Mouse (Mus musculus) cerebellum, adult 9-11 months (tissue): ENCODE measurements around the gene Ddx60.

ENCODE experiments used
- DNase-seq: peaks from one replicate; pipeline ENCODE4 v3.0.0; 2022

Gene Ddx60

DNA sequence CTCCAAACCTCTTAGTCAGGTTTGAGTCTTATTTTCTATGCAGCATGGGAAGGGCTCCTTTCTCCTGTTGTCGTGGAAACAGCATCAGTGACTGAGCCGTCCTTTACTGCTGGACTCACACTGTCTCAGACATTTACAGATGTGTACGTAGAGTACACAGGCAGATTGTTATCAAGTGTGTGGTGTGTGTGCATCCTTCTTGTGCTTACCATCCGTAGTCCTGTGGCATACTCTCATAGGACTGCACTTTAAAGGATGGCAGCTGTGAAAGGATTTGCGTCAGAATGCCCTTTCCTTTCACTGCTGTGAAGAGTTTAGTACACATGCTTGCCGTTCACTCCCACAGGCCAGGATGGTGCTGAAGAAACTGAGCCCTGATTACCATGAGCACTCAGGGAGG lies 61.6 kb downstream of the Ddx60 start:
- no peak for DNase-seq

DNA sequence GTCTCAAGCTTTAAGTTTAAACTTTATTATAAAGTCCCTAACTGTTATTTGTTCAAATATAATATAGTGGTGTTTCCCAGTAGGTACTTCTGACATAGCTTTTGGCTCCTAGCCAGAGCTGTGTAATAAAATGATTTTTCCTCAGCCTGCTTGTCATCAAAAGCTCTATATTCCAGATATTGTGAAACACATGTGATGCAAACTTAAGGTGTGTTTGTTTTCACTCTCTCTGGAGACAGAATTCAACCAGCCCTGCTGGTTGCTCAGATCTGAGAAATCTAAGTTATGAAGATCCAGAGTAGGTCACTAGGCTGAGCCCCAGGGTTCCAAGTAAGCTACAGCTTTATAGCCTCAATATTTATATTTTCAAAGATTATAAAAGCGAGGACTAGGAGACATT lies 64.9 kb downstream of the Ddx60 start:
- DNase-seq = no peak

DNA sequence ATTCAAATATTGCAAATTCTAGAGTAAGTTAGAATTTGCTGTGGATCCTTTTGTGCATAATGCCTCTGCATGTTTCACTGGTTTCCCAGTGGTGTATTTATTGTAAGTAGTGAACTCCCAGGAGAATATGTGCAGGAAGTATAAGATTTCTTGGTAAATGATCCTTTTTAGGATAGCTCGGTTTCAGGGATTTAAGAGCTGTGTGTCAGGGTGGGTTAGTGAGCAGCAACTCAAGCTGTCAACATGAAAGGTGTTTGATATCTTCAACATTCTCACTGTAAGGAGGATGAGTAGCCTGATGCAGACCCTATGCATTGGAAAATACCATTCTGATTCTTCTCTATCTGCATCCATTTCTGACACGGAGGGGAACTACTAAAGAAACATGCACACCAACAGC lies 69.2 kb downstream of the Ddx60 start:
- no peak for DNase-seq

DNA sequence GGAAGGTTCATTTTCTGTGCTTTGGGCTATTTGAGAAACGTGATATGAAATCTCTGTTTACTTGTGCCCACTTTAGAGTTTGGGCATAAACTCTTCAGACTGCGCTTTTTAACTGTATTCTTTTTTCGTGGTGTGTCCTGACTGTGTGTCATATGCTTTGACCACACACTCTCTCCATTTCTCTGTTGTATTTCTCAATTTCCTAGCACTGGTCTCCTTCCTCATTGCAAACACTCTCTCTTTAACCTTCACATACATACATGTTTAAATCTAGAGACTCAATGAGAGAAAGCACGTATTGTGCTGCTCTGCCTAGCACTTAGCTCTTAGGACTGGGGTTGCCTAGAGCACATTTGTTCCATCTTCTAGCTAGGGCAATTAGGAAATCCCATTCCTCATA lies 86.3 kb downstream of the Ddx60 start:
- no peak for DNase-seq

DNA sequence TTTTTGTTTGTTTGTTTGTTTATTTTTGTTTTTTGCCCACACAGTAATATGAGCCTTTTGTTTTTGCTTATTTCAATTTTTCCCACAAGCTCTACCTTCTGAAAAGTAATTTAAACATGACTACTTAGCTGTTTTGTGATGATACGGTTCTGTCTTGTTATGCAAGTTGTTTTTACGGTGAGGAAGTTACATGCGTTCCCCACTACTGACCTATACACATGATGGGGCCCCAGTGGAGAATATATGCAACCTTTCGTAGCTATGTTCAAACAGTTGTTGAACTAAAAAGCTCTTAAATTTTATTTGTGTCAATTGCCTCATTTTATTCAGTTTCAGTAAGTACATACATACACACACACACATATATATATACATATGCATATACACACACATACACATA lies 86.7 kb downstream of the Ddx60 start:
- DNase-seq = no peak

DNA sequence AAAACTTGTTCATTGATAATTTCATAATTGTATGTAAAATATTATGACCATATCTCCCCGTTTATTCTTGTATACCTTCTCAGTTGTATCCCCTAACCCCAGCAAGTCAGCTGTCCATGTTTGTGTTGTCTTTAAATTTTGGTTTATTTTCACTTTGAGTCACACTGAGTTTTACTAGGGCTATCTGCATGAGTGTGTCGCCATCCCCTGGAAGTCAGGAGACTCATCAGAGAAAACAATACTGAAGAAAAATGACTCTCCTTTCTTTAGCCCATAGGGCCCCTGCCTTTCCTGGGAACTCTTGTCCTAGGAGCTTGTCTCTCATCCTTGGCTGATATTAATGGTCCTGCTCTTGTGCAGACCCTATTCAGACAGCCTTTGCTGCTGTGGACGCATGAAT lies 106.5 kb downstream of the Ddx60 start:
- no peak for DNase-seq

DNA sequence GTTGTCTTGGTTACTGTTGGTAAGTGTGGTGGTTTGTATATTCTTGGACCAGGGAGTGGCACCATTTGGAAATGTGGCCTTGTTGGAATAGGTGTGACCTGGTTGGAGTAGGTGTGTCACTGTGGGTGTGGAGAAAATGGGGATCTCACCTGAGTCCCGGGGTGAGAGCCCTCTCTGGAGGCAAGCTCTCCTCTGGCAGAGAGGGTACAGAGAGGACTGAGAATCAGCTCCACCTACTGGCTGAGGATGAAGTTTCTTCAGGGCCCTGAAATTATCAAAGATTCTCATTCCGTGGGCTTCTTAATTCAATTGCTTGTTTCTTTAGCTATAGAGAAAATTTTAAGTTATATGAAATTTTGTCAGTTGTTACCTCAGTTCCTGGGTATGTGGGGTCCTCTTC lies 118.9 kb downstream of the Ddx60 start:
- DNase-seq = no peak

DNA sequence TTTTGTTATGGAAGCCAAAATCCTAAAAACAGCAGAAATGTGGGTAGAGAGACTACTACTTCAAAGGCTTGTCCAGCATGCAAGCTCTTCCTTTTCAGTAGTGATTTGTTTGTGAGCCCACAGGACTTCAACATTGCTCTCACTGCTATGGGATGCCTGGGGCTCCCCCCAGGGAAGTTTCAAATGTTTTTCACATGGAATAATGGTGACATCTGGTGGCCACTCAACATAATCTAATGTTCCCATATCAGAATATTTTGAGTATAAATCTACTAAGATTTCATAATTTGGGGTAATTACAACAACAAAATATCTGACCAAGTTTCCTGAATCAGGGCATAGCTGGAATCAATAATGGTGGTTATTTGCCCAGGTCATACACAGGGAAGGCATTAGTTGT lies 132.5 kb downstream of the Ddx60 start:
- no peak for DNase-seq

DNA sequence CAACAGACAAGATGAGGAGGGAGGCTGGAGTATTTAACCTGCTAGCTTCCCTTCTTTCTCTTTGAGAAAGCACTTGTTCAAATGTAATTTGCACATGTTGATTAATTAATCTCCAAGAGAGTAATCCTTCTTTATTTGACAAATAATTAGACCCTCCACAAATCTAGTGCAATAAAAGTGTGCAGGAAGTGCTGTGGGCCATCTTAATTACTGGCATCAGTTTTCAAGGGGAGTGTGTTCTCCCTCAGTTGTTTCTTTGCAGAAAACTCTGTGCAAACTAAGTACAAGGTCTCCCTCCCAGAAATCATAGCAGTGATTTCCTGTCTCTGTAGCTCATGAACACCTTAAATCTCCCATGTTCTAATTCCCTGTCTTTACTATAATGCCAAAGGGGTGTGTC lies 140.4 kb downstream of the Ddx60 start:
- no peak for DNase-seq

DNA sequence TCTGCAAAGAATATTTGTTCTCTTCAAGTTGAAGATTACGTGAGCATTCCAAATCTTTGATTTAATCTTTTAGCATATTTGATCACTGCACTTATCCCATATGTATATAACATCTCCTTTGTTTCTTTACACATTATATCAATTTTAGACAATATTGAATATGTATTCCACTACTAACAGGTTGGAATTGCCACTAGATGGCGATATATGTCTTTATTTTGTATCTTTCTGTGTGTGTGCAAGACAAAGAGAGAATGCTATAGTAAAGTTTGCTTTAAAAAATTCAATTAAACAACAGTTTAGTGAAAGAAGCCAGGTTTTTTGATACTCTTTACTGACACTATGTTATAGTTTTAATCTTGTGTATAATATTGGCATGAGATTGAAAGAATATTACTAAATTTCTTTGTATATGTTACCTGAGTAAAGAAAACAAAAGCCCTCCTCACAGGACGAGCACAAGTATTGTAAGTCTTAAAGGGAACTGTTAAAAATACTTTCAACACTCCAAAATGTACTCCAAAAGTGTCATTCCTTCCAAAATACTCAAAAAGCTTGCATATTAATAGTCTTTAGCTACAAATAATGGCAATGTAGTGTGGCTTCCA lies 152.4 kb downstream of the Ddx60 start:
- DNase-seq = no peak

DNA sequence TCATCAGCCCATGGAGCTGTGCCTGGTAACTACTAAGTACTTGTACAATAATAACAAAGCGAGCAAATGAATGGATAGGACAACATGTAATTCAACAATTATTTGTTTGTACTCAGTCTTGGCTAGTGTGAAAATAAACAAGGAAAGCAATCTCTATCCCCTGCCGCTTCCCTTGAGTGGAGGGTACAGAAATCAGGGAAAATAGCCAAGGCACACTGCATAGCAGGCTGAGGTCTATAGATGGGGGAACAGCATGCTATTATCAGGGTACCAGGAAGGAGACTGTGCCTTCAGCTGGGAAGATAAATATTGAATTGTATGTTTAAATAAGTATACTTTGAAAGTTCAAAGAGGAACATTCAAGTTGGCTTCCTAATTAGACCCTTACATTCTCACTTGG lies 153.9 kb downstream of the Ddx60 start:
- DNase-seq = no peak
